Mouse (Mus musculus): ENCODE data around the gene Strn4.

DNA sequence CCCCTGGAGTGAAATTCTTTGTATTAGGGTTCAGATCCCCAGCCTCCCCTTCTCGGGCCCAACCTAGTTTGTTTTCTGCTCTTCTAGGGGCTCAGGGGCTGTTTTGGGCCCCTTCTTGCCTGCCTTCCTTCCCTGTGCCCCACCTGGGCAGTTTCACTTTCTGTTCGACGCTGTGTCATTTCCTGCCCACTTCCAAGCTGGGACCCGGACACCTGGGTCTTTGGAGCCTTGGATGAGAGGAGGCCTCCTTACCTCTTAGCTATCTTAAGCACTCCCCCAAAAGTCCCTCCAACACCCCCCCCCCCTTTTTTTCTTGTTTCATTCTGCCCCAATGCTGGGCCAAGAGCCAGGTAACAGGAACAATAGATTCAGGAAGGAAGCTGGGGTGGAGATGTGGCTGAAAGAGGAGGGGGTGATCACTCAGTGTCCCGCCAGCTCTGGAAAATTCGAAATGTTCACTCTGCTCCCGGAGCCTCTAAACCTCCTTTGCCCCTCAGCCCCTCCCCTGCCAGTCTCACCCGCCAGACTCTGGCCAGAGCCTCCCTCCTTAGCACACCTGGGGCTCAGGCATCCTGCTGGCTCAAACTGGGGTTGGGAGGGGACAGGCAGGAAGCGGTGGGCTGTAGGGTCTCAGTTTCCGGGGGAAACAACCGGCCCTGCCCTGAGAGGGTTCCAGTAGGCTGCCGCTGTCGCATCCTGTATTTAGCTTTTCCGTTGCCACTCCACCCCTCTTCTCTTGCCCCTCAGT, 29.6 kb downstream of the Strn4 start:
- no peak for TF ChIP-seq CTCF (IDR thresholded peaks at IDR 0.05; ENCODE audit: low read depth)
- no peak for TF ChIP-seq EP300 (IDR thresholded peaks at IDR 0.05; ENCODE audit: low read depth)

Measured in liver, postnatal 0 days (tissue).